Mouse (Mus musculus): ENCODE results near the gene Aqp11.
A peak's percentile ranks its signal among the peaks of the same experiment; 100 is the strongest.

Gene Aqp11

DNA sequence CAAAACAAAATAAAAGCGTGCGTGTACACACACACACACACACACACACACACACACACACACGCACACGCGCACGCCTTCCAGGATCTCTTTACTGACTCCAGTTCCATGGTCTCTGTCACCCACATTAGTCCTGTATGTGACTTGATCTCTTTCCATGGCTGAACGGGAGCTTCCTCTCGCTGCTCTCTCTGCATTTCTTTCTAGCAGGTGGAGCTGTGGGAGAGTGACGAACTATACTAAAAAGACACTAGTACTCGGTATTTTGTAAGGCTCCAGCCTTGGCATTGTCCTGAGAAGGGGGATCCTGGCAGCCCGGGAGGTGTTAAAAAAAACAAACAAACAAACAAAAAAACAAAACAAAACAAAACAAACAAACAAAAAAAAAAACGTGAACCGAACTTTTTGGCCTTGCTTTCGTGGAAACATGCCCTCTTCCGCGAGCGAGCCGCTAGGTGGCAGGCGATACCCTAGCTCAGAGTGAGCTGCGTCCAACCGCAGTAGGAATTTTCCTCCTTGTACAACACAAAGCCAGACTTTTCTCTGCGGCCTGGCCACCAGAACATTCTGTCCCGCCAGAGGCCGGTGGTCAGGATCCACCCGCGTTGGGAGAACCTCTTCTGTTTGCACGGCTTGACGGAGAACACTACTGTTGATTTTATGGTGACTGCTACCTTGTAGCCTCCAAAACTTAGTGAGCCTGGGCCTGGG lies 9.9 kb upstream of the Aqp11 start:
- peak; percentile 83 to 89 for DNase-seq (ENCODE audit: low spot score in 2 of 2)

DNA sequence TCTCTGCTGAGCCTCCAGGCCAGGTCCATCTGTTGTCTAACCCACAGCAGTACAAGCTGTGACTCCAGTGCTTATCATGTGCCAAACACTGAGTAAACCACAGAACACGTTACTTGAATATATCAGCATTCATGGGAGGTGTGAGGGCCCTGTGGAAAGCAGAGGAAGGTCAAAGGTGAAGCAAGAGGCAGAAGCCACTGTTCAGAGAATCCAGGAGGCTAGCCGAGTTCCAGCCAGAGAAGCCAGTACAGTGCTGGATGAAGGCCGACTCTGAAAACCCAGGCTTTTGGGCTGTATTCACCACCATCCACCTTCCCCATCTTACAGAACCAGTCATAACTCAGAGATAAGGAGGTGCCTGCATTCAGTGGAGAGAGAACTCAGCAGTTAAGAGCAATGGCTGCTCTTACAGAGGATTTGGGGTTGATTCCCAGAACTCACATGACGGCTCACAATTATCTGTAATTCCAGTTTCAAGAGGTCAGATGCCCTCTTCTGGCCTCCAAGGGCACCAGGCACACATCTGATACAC lies 9.2 kb upstream of the Aqp11 start:
- DNase-seq (ENCODE audit: low spot score in 2 of 2) = no peak

DNA sequence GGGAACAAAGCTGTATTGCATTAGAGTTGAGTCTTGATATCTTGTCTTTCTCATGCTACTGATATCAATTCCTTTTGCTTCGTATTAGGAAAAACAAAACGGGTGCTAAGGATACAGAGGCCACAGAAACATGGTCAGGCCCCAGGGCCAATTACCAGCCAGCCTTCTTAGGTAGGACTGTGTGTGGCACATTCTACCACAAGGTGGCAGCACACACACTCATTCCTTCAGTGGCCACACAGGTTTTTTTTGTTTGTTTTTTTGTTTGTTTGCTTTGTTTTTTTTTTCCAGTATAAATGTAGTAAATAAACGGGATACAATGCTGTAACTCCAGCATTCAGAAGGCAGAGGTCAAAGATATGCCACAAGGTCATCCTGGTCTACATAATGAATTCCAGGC lies 7.2 kb upstream of the Aqp11 start:
- DNase-seq (ENCODE audit: low spot score in 2 of 2) = peak; percentile 66 to 72

DNA sequence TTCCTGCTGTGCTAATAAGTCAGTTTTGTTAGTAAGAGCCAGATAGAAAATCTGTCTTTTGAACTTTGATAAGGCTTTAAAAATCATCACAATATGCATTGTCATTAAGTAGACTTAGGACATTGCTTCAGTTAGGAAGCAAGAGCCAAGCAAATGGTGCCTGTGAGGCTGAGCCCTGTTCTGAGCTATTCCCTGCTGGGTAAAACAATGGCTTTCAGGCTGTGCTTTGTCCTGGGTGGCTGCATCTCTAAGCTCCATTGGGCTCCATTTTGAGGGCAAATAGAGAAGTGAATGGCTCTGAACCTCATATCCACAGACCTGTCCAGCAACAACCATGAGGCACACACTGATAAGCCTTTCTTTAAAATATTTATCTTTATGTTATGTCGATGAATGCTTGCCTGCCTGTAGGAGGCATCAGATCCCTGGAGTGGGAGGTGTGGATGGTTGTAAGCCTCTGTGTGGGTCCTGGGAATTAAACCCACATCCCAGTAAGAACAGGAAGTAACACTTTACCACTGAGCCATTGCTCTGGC lies 3.7 kb upstream of the Aqp11 start:
- DNase-seq (ENCODE audit: low spot score in 2 of 2) = no peak

DNA sequence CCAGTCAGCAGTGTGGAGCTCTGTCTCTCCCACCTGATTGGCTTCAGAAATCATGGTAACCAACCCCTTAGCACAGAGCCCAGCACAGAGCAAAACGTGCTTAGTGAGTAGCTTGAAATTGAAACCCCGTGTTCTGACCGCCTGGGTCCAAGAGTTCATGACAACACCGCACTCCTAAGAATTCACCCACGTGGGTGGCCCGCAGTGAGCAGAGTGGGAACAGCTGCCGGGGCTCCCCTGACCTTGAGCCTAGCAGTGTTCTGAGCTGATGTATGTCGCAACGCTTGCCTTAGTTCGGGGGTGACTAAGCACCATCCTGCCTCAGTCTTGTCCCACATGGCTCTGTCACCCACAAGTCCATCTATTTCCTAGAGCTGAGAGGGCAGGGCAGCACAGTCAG lies 2.9 kb upstream of the Aqp11 start:
- no peak for DNase-seq (ENCODE audit: low spot score in 2 of 2)

DNA sequence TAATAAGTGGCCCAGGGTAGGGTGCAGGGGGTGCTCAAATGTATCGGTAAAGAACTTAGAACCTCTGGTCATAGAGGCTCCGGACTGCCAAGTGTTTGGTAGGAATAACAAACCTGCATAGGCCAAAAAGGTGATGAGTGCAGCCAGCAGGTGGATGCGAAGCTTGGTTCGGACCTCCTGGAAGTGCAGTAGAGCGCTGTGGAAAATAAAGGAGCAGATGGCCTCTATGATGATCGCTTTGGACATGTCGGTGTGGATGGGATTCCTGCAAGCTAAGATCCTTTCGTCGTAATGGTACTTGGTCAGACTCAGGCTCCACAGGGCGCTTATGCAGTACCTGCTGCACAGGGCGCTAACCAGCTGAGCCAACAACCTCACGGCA lies 842 bp downstream of the Aqp11 start:
- no peak for DNase-seq (ENCODE audit: low spot score in 2 of 2)

DNA sequence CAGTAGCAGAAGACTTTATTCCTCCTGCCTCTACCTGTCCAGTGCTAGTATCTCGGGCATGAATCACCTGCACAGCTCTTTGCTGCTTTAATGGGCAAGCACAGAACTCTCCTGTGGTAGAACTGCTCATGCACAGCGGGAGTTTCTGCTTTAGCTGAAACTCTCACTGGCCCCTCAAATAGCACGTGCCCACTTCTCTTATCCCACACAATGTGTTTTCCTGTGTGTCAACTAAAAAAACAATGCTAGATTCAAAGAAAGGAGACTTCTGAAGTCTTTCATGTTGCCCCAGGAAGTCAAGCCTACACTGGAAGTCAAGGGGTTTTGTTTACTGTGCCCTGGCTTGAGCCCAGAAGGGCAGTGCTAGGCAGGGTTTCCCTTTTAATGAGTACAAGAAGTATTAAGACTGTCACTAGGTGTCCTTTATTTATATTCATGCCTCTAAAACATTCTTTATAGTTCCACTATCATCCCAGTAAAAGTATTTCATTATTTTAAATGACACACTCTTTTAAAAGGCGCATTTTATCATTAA lies 2.1 kb downstream of the Aqp11 start:
- DNase-seq (ENCODE audit: low spot score in 2 of 2) = no peak

DNA sequence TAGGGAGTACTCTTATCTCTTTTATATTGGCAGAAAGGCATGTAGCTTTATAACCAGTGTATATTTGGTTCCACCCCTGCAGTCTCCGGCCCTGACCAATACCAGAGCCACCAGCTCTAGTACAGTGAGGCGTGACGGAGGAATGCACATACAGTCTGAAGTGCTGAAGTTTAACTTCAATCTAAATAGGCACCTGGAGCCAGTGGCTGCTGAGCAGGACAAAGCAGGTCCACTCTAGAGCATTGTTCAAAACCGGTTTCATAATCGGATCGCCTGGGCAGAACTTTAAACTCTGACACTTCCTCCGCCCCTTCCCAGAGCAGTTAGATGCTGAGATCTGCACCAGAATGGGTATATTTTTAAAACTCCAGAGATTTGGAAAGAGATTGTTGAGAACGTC lies 3.1 kb downstream of the Aqp11 start:
- DNase-seq (ENCODE audit: low spot score in 2 of 2) = no peak

DNA sequence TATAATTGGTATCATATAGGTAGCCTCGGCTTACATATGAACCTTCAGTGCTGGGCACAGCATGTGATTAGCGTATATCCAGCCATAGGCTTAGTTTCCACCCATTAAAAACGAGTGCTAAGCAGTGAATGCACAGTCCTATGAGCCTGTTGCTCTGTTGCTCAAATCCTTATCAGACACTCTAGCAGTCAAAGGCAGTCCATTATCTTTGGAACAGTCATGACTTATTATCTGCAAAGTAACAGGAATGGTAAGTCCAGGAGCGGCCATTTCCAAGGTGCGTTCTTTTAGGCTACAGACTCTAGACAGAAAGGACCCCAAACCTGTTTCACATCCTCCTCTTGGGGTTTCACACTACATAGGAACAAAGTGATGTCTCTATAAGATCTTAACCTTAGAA lies 4.5 kb downstream of the Aqp11 start:
- no peak for DNase-seq (ENCODE audit: low spot score in 2 of 2)

DNA sequence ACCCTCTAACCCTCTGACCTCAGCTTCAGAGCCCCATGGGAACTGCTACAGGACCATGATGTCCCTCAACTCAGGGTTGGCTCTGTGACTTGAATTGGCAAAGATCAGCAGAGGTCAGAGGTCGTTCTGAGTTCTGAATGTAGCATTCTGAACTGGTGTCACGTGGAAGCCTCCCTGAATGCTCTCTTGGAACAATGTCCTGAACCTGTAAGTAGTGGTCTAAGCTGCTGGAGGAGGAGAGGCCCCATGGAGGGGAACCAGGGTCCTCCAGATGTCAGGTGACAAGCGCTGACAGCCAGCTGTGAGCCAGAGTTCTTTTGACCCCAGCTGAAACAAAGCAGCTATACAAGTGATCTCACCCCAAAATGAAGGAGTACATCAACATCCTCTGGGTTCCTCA lies 7.7 kb downstream of the Aqp11 start:
- no peak for DNase-seq (ENCODE audit: low spot score in 2 of 2)

DNA sequence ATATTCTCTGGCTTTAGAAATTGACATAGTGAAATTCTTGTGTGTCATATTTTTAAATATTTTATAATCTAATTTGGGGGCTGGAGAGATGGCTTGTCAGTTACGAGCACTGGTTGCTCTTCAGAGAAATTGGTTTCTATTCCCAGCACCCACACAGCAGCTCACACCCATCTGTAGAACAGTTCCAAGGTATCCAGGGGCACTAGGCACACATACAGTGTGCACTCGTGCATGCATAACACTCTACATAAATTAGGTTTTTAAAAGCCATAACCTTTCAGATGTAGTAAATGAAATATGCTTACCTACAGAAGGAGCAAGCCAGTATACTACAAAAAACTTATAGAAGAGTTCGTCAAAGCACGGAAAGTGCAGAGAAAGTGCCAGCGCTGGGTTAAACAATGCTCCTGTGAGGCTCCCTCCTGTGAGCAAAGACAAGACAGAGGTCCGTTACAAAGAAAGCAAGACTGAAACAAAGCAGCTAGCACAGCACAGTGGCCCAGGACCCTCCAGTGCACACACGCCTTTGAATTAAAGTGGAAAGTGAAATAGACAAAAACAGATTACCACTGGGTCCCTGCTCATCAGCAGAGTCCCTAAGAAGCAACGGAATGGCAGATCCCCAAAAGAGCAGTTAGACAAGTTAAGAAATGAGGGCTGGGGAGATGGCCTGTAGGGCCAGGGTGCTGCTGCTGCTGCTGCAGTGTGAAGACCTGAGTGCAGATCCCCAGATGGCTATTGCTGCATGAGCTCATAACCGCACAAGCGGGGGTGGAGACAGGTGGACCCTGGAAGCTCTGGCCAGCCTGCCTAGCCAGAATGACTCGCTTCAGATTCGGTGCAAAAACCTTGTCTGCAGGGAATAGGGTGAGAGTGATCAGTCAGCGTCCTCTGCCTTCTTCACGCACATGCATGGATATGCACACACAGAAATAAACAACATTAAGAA lies 9.1 kb downstream of the Aqp11 start:
- DNase-seq (ENCODE audit: low spot score in 2 of 2) = no peak

DNA sequence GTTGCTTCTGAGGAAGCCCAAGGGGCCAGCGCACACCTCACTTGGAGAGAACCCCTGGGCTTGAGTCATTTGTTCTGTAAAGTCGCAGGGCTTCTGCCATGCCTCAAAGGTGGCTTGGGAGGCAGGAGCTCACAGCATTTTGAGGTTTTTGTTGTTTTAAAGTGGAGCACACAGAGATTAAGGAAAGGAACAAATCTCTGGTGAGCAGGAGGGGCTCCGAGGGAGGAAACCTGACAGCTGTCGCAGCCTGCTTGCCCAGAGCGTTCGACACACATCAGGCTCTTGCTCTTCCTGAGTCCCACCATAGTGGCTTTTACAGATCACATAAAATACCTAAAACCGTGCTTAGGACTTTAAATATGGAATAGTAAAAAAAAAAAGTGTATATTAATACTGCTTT lies 11.3 kb downstream of the Aqp11 start:
- no peak for DNase-seq (ENCODE audit: low spot score in 2 of 2)

DNA sequence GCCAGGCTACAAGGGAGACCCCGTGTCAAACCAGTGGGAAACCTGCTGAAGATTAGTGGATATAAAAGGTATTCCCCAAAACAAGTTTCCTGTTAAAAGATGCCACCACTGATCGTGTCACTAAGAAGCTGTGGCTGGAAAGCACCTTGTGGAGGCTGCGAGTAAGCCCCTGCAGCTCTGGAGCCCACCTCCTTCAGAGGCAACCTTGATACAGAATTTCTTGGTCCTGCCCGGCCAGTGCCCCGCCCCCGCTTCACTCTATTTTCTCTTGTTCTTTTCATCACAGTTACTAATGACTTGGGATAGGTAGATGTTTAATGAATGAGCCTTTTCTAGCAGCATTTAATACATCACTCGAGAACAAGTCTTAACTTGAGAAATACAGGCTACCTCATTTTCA lies 12.0 kb downstream of the Aqp11 start:
- DNase-seq (ENCODE audit: low spot score in 2 of 2) = no peak

DNA sequence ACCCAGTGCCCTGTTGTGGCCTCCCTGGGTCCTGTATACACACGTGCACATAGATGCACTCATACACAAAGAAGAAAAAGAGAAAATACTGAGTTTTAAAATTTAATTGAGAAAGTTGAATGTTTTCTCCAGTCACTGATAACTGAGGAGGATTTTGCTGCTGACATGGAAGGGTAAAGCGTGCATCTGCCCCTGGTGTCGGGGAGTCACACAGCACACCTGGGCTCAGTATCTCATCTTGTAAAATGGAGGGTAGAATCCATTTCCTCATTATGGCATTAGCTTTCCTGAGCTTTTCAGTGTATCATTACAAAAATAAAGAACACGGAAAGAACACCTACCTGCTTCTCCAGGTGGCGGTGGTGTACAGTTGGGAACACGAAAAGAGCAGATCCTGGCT lies 12.7 kb downstream of the Aqp11 start:
- DNase-seq (ENCODE audit: low spot score in 2 of 2) = no peak

DNA sequence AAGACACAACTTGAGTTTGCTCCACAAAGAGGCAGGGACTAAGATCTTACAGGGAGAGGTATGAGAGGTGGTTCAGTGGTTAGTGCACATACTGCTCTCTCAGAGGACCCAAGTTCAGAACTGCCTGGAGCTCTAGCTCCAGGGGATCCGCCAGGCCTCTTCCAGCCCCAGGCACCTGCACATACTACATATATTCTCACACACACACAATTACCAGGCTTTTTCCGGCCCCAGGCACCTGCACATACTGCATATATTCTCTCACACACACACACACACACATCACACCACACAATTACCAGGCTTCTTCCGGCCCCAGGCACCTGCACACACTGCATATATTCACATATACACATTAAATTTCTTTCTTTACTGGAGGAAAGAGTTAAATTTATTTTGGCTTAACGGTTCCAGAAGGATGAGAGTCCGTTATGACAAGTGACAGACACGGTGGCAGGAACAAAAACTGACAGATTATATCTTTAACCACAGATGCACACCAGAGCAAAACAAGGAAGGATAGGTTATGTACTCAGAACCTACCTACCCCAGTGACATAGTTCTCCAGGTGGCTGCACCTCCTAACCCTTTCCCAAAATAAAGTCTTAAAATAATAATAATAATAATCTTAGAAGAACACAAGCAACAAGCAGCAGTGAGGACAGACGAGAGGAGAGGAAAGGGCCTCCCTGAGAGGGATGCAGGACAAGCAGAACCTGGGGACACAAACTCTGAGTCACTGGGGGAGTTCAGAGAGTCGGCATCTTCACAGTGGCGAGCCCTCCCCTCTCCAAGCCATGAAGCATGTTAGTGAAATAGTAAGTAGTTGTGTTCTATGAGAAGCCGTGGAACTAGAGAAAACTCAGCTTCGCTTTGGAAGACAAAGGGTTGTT lies 14.2 kb downstream of the Aqp11 start:
- DNase-seq (ENCODE audit: low spot score in 2 of 2) = no peak

DNA sequence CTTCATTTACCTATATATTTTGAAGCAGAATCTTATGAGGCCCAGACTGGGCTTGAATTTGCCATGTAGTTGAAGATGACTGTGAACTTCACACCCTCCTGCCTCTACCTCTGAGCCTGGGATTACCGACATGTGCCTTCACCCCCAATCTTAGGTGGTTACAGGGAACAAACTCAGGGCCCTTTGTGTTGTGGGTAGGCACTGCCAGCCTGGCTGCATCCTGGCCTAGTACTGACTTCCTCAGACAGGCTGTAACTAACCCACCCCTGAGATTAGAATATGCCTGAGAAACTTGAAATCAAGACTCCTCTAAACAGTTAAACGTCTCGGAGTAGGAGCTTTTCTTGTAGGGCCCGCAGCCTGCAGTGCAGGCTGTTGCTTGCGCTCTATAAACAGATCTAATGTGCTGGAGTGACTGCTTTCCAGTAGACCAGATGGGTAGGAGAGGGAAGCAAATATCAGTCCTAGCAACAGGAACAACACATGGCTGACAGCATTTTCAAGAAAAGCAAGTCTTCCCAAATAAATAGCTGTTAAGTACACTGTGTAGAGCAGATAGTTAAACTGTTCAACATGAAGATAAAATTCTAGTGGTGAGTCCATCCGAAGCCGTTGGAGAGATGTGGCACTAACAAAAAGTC lies 15.7 kb downstream of the Aqp11 start:
- DNase-seq (ENCODE audit: low spot score in 2 of 2) = no peak

DNA sequence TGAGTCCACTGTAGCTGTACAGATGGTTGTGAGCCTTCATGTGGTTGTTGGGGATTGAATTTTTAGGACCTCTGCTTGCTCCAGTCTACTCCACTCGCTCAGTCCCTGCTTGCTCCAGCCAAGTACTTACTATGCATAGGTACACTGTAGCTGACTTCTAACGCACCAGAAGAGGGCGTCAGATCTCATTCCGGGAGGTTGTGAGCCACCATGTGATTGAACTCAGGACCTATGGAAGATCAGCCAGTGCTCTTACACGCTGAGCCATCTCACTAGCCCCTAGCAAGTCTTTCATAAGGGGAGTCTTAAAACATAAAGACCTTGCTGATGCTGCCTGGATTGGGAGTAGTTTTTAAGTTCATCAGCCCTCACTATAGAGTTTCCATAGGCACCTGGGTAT lies 18.0 kb downstream of the Aqp11 start:
- DNase-seq (ENCODE audit: low spot score in 2 of 2) = no peak

DNA sequence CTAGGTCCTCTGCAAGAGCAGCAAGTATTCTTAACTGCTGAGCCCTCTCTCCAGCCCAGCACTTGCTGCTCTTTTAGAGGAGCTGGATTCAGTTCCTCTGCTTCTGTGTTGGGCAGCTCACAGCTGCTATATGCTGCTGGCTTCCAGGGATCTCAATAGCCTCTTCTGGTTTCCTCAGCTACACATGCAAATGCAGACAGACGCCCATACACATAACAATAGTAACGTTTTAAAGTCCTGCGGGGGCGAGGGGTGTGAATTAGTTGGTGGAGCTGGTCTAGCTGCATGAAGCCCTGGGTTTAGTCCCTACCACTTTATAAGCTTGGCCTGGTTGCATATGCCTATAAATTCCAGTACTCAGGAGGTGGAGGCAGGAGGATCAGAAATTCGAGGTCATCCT lies 19.0 kb downstream of the Aqp11 start:
- DNase-seq (ENCODE audit: low spot score in 2 of 2) = peak; percentile 52 to 57

DNA sequence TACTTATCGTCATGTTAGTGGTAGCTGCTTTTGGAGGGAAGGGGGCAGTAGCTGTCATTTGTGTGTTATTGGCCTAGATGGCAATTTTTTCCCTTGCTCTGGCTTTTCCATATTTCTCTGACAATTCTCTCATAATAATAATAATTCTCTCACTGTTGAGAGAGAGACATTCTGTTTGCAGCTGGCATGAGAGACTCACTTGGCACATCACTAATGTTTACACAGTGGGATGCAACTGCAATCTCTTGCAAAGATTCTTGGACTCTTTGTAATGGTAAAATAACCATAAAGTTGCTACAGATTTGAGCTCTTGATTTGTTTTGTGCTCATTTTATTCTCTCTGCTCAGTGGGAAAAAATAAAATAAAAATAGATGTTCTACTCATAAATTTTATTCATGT lies 20.8 kb downstream of the Aqp11 start:
- no peak for DNase-seq (ENCODE audit: low spot score in 2 of 2)

DNA sequence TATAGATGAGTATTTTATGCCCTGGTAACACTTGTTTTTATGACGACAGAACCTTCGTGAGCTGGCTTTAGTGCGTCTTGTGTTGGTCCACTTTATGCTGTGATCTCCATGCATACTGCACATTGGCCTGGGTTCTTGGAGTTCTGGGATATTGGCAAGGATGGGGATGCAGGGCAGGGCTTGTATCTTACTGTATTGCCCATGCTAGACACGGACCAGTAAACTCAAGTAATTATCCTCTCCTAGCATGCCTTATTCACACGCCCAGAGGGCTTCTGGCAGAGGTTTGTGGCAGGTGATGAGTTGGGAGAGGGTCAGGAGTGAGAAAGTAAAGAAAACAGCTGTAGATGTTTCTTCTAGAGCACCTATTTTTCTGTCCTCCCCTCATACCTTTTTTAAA lies 23.4 kb downstream of the Aqp11 start:
- no peak for DNase-seq (ENCODE audit: low spot score in 2 of 2)

DNA sequence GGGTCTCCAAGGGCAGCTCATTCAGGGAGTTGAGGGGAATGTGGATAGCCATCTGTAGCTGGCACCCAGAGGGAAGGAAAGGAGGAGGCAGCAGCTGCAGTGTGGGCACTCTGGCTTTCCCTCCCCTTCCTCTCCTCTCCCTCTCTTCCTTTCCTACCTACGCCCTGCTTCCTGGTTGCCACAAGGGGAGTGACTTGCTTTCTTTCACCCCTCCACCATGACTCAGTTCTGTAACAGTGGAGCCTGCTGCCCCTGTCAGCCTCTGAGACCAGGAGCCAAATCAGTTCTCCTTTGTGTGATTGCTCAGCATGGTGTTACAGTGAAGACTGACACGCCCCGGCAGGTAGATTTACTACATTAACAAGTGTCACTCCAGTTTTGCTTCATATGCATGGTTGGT lies 28.9 kb downstream of the Aqp11 start:
- DNase-seq (ENCODE audit: low spot score in 2 of 2) = peak in 1 of 2 experiments; percentile 36

Measured in right cerebral cortex, adult 2 months (tissue).